Mouse (Mus musculus): Measurements from ENCODE around the gene Slc25a21.

The Slc25a21 gene

DNA sequence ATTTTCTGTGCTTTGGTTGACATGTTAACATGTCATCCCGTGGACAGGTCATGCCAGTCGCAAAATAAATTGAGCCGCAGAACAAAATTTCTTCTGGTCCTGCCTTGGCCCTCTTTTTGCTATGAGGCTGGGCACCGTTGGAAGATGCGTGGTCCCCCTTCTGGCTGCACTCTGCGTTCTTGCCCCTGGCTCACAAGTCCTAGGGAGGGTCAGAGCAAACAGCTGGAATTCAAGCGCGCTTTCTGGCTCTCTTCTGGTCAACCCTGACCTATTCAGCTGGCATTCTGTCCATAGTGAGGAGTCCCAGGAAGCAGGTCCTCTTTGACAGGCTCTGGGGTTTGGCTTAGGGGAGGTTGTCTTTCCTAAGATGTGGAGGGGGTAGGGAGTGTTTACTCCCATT is 508.4 kb downstream of the Slc25a21 start:
- DNase-seq, result no peak

DNA sequence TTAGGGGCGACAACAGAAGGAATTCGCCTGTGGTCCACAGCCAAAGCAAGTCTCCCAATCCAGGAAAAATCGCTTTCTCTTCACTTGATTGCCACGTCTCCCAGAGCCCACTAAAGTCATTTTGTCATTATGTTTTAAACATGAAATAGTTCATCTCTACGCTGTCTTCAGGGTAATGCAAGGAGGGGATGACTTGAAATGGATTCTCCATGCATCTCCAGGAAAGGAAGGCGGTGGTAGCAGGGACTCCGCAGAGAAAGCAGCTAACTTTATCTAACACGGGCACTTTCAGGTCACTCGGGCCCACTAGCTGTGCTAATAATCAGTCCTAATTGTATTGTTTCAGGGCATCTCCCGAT is 508.8 kb downstream of the Slc25a21 start:
- no peak for DNase-seq

DNA sequence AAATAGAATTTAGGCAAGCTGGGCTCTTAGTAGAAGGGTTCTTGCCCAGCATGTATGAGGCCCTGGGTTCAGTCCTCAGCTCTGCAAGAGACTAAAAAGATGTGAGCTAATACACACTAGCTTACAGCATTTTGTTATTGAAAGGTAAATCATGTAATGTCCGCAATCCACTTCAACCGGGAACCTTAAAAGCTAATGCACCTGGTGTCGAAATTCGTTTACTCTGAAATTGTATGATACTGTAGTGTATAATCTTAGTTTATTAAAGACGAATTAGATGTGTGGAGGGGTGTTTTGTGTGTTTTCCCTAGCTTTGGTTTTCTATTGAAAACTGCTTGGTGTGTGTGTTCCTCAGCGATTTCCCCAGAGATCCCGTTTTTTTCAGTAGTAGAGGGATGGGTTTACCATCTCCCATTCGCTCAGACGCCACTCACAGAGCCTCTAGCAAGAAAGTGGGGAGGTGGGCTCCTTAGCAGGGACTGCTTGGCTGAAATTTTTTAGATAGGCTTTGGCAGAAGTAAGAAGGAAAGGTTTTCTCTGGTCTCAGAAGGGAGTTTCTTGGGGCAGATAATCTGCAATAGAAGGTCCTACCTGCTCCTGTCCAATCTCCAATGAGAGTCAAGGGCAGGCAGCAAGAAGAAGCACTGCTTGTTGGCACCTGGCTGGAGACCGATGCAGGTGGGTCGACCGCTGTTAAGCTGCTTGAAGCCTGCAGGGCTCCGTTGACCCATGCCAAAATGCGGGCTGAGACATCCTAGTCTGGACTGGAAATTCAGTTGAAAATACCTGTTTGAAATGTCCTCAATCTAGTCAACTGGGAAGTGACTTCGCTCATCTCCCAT is 509.4 kb downstream of the Slc25a21 start:
- DNase-seq, result no peak

DNA sequence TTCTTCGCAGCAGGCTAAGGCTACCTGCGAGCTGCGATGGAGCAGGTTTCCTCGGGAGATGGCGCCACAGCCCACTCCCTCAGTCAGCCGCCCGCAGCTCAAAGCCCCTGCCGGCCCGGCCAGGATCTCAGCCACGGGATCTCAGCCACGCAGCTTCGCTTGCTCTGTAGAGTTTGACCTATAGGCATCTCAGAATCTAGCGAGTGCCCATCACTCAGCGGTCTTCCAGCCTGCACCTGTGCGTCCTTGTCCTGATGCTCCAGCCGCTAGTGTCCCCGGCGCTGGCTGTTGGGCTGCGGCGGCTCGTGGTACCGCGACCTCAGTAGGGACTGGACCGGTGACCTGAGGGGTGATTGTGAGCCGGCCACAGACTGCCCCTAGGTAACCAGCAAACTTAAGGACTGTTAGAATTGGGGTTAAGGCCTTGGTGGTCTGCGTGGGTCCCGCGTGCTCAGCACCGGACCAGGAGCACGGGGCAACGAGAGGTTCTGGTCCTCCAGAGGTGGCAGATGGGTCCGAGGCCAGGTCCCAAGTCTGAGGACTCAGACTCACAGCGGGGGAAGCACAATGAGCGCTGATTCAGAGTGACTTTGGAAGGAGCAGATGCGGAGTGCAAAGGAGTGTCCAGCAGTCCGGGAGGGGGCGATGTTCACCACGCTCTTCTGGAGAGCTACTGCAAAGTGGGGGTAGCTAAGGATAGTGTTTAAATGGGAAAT is 516.0 kb downstream of the Slc25a21 start:
- peak; percentile 63 to 66 for DNase-seq

DNA sequence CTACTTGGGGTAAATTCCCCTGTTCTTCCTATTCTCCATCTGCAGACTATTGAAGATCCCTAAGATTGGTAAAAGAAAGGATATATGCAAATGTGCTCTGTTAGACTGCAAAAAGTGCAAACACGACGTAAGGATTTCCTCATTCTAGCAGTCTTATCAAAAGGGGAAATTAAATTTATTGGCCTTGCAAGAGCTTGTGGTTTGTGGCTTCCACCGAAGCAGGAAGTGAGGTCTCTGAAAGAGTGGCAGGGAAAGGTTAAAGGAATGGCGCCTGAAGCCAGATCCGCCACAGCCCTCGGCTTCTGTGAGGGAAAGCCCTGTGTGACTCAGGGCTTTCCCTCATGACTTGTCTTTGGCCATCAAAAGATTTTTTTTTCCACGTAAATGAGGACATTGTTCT is 519.7 kb downstream of the Slc25a21 start:
- DNase-seq, result no peak

DNA sequence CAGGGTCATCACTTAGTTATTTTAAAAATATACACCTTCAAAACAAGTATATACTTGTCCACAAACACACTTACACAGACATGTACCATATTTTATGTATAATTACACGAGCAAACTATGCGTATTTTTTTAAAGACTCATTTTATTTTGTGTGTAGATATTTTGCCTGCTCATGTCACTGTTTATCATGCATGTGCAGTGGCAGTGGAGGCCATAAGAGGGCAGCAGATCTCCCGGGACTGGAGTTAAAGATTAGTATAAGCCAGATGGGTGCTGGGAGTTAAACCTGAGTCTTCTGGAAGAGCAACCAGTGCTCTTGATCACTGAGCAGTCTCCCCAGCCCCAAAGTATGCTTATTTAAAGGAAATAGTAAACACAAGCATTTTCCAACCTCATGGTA is 522.5 kb downstream of the Slc25a21 start:
- DNase-seq, result peak in 1 of 2 experiments; percentile 57

DNA sequence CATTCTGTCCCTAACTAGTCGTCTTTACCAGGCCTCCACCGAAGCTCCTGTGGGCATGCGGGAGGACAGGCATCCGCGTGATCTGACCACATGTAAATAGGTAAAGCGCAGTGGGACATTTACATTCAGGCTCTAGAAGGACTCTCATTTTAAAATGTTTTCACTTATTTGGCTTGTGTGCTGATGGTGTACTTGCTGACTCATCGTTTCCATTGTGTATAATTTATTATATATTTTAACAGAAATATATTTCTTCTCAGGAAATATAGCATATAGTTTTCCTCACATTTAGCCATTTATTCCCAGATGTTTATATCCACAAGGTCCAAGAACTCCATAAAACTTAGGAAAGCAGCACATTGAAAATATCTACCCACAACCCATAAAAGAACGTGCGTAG is 526.5 kb downstream of the Slc25a21 start:
- no peak for DNase-seq

DNA sequence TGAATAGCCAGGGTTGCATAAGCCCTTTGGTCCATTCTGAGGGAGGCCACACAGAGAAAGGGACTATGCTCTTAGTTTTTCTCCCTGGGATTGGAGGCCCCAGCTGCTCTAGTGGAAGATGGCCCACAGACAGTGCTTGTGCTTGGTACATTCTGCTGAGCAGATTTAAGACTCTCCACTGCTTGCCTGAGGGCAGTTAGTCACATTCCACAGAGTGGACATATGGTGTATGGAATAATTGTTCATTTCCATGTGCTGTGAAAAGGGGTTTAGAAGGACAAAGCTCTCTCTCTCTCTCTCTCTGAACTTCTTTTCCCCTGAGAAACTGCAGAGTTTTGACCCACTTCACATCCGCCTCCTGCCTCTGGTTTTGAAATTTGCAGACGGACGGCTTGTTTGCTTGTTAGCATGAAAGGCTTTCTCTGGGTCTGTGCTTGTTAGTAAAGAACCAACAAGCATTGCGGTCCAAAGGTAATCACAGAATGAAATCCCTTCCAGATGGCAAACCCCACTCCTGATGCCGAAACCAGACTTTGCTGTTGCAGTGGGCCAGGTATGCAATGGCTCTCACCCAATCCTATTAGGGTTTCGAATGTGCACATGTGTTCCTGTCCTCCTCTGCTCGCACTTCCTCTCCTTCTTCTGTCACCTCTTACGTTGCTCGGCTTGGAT is 527.7 kb downstream of the Slc25a21 start:
- no peak for DNase-seq

Data from kidney, postnatal 4 days (tissue).